Mouse (Mus musculus): ENCODE results near the gene Car4. TPM values are rescaled to one million over a fixed set of nuclear protein-coding genes. Genes with fewer than 3 reads are reported as not detected.

The Car4 gene
- polyA plus RNA-seq, 1 experiment from 2014 or later, result 121 TPM

- Histone ChIP-seq H3K4me3 (replicated peaks; ENCODE audit: low read depth, low read length) (no peak overlapping the region), H3K27ac (no peak overlapping the region), H3K27me3 (ENCODE audit: insufficient read depth, low read length) (no peaks in the 10 kb centered on the region), H3K4me1 (replicated peaks; ENCODE audit: insufficient read depth, low read length) (no peaks in the 10 kb centered on the region), H3K9me3 (replicated peaks; ENCODE audit: low read length) (no peaks in the 10 kb centered on the region), H3K36me3 (ENCODE audit: insufficient read depth, low read length) (peaks cover 16% of the 10 kb centered on the region; the same call in 1 of the 2 replicates), H3K9ac (ENCODE audit: low read depth, low read length) (no peak overlapping the region), H3K4me2 (ENCODE audit: low read length) (no peak overlapping the region)
- DNase-seq (ENCODE audit: low spot score), result no peak
- ATAC-seq (replicated peaks; ENCODE audit: low FRiP score, low read depth), result no peak
- 0 out of 2 replicates have a peak, but pooled peaks have one; percentile 22 for TF ChIP-seq CTCF (IDR thresholded peaks at IDR 0.05; ENCODE audit: low read depth)
Measured at GRCm38 (mm10) chr11:85013121-85013520, 55.5 kb downstream of the Car4 start.

Other genes starting within 250 kb of the Car4 start
- gene Mrm1, start 138.3 kb upstream of the Car4 start, polyA plus RNA-seq (2015; fragmentation: Nextera tagmentation; extraction: Ambion mirVana), result 10.8 and 12.8 TPM in 2 replicates
- gene Dhrs11, start 128.8 kb upstream of the Car4 start, polyA plus RNA-seq (2015; fragmentation: Nextera tagmentation; extraction: Ambion mirVana), result 13.8 and 16.1 TPM in 2 replicates
- gene Ggnbp2, start 87.0 kb upstream of the Car4 start, polyA plus RNA-seq (2015; fragmentation: Nextera tagmentation; extraction: Ambion mirVana), result 56.4 and 57.5 TPM in 2 replicates
- 12.6 and 13.2 TPM in 2 replicates for gene Myo19, start 77.6 kb upstream of the Car4 start, polyA plus RNA-seq (2015; fragmentation: Nextera tagmentation; extraction: Ambion mirVana)
- gene Pigw, start 77.5 kb upstream of the Car4 start, polyA plus RNA-seq (2015; fragmentation: Nextera tagmentation; extraction: Ambion mirVana), result 2.7 and 2.9 TPM in 2 replicates
- 45.2 and 47.5 TPM in 2 replicates for gene Znhit3, start 41.4 kb upstream of the Car4 start, polyA plus RNA-seq (2015; fragmentation: Nextera tagmentation; extraction: Ambion mirVana)
- gene Usp32, start 182.4 kb downstream of the Car4 start, polyA plus RNA-seq (2015; fragmentation: Nextera tagmentation; extraction: Ambion mirVana), result 4.1 and 4.7 TPM in 2 replicates
- 0.28 and 0.29 TPM in 2 replicates for gene 1700125H20Rik, start 212.6 kb downstream of the Car4 start, polyA plus RNA-seq (2015; fragmentation: Nextera tagmentation; extraction: Ambion mirVana)

Measured in kidney, postnatal 0 days (tissue).